Mouse (Mus musculus) lung, postnatal 0 days (tissue): Measurements from ENCODE around the gene Kcnq1. TPM values are rescaled to one million over a fixed set of nuclear protein-coding genes. Genes with fewer than 3 reads are reported as not detected.
A peak's percentile ranks its signal among the peaks of the same experiment; 100 is the strongest.

Experiments
- ATAC-seq: fragments of 200-750 bp; cut with Nextera tagmentation; 2 replicates; pipeline ENCODE4 v1.8.0; 2017; ENCODE audit warnings: moderate library complexity
- DNase-seq: peaks from one replicate; pipeline ENCODE4 v3.0.0-alpha.2; 2016; ENCODE audit warnings: low spot score
- H3K27ac ChIP-seq: fragments of 300-500 bp; sonication (generic); 2 replicates; pipeline ENCODE4 v1.5.1; 2014; ENCODE audit warnings: antibody characterized with exemption, mild to moderate bottlenecking, low read length, mixed read lengths
- H3K27me3 ChIP-seq: fragments of 300-500 bp; sonication (generic); replicated peaks from 2 replicates; pipeline ENCODE4 v1.6.1; 2014; ENCODE audit warnings: low read length, mixed read lengths; ENCODE audit not compliant: insufficient read depth
- H3K36me3 ChIP-seq: fragments of 300-500 bp; sonication (generic); 2 replicates; pipeline ENCODE4 v1.6.1; 2014; ENCODE audit warnings: low read length, mixed read lengths; ENCODE audit not compliant: insufficient read depth
- H3K4me1 ChIP-seq: fragments of 300-500 bp; sonication (generic); 2 replicates; pipeline ENCODE4 v1.6.1; 2014; ENCODE audit warnings: antibody characterized with exemption, low read depth, low read length, mixed read lengths; ENCODE audit not compliant: insufficient read depth
- H3K4me2 ChIP-seq: fragments of 300-500 bp; sonication (generic); replicated peaks from 2 replicates; pipeline ENCODE4 v1.6.1; 2014; ENCODE audit warnings: low read depth, mild to moderate bottlenecking, low read length, moderate library complexity, mixed read lengths
- H3K4me3 ChIP-seq: fragments of 300-500 bp; sonication (generic); 2 replicates; pipeline ENCODE4 v1.5.1; 2014; ENCODE audit warnings: low read depth, low read length
- H3K9ac ChIP-seq: fragments of 300-500 bp; sonication (generic); replicated peaks from 2 replicates; pipeline ENCODE4 v1.6.1; 2014; ENCODE audit warnings: low read depth, mild to moderate bottlenecking
- H3K9me3 ChIP-seq: fragments of 300-500 bp; sonication (generic); 2 replicates; pipeline ENCODE4 v1.6.1; 2016; ENCODE audit warnings: low read length, mixed read lengths
- CTCF ChIP-seq: IDR thresholded peaks from 2 replicates; pipeline ENCODE4 v1.5.1; 2016; ENCODE audit warnings: antibody characterized with exemption, mild to moderate bottlenecking
- EP300 ChIP-seq: IDR thresholded peaks from 2 replicates; pipeline ENCODE4 v1.6.1; 2016; ENCODE audit warnings: antibody characterized with exemption, mild to moderate bottlenecking, control low read depth
- WGBS: fragments of 180-500 bp; shearing (Covaris S2); extraction: QIAGEN DNeasy Blood & Tissue Kit; methylation state at CpG from one replicate; pipeline ENCODE4 v1.1.7; 2014; 5-methylcytosine and 5-hydroxymethylcytosine counted together
- polyA plus RNA-seq: library from polyadenylated mRNA; unstranded; fragments of >200 nt; fragmentation: Nextera tagmentation; extraction: Ambion mirVana; gene quantifications from 2 replicates; pipeline ENCODE4 v1.2.1, GENCODE M21; 2015

The Kcnq1 gene
- polyA plus RNA-seq, 1 experiment from 2014 or later: 11.8 TPM

DNA sequence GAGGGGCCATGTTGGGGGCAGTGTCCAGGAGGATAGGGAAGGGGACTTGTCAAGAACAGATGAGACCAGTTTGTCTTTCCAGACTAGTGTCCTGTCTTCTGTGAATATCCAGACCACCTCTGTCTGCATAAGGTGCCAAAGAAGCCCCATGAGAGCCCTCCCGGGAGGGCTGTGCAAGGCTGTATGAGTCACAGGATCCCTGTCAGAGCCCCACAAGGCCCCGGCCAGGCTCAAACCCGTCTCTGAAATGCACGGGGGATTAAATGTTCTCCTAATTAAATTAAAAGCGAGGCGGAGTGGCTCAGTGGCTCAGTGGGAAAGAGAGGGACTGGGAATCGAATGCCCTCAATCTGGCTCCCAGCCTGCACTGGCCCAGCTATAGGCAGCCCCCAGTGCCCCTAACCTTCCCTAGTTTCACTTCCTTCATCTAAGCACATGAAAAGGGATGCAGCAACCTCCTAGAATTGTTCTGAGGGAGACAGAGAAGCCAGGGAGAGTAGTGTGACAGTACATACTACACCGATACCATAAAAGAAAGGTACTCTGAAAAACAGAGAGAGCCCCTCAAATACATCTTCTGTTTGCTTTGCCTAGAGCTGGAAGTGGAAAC lies 159.8 kb downstream of the Kcnq1 start:
- no peaks in the 10 kb centered on the region for H3K27me3 ChIP-seq
- H3K4me3 ChIP-seq: no peak overlapping the region
- 76% methylated on average over 8 of the region's 8 CpGs for WGBS
- H3K27ac ChIP-seq: no peak overlapping the region
- no peak overlapping the region for H3K9ac ChIP-seq
- ATAC-seq: no peak
- H3K4me1 ChIP-seq: no peaks in the 10 kb centered on the region
- no peaks in the 10 kb centered on the region for H3K9me3 ChIP-seq
- no peak for DNase-seq
- no peaks in the 10 kb centered on the region for H3K36me3 ChIP-seq
- no peak for TF ChIP-seq CTCF
- no peak for TF ChIP-seq EP300
- no peak overlapping the region for H3K4me2 ChIP-seq

DNA sequence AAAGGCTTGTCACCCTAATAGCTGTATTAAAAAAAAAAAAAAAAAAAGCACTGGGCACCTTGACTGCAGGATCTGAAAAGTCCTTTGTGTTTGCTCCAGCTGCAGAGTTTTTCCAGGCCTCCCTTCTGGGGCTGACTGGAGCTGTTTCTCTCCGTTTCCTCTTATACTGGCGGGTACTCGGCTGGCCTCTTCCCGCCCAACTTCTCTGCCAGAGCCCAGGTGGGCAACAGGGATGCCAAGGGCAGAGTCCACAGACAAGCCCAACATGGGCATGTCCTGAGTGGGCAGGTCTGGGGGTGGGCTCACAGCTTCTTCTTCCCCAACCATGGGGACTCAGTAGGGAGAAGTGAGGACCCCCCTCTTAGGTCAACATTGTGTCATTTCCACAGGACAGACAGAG lies 167.6 kb downstream of the Kcnq1 start:
- Histone ChIP-seq H3K4me1 (no peaks in the 10 kb centered on the region), H3K4me3 (no peak overlapping the region), H3K36me3 (no peaks in the 10 kb centered on the region), H3K4me2 (no peak overlapping the region), H3K27ac (no peak overlapping the region), H3K27me3 (no peaks in the 10 kb centered on the region), H3K9ac (no peak overlapping the region), H3K9me3 (no peaks in the 10 kb centered on the region)
- no peak for DNase-seq
- WGBS: 67% methylated on average over 4 of the region's 4 CpGs
- TF ChIP-seq CTCF (no peak), EP300 (no peak)
- ATAC-seq: no peak

DNA sequence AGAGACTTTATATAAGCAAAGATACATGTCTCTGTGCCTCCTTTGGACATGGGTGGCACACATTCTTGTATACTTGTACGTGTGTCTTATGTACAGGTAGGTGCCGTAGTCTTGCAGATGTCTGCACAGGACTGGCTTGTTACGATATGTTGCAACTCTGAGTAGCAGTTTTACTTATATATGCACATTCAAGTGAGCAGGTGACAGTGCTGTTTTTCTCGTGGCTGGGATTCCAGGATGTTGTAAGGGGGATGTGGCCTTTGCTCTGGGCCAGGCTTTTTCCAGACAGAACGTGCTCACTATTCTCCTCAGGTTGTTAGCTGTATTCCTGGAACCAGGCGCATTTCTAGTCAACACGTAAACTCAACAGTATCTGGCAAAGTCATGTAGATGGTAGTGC lies 168.9 kb downstream of the Kcnq1 start:
- Histone ChIP-seq H3K4me1 (no peaks in the 10 kb centered on the region), H3K4me2 (no peak overlapping the region), H3K27me3 (no peaks in the 10 kb centered on the region), H3K9me3 (no peaks in the 10 kb centered on the region), H3K9ac (no peak overlapping the region), H3K4me3 (no peak overlapping the region), H3K36me3 (no peaks in the 10 kb centered on the region), H3K27ac (no peak overlapping the region)
- TF ChIP-seq EP300 (no peak), CTCF (no peak)
- ATAC-seq (no peak), DNase-seq (no peak)
- WGBS: 72% methylated on average over 7 of the region's 7 CpGs

DNA sequence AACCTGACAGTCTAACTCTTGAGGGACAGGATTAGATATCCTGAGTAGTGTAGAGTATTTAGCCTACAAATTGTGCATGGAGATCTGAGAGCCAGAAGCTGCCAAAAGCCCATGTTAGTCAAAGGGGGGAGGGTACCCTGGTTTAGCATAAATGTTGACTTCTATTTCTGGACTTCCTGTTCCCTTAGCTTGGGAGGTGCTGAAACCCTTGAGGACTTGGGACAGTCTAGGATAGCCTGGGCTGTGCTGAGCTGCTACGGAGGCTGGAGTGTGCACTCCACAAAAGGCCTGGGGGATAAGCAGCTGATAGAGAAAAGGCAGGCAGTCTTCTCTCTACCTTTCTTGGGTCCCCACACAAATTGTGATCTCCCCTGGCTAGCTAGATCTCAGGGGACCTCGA lies 177.5 kb downstream of the Kcnq1 start:
- no peak overlapping the region for H3K27ac ChIP-seq
- H3K4me3 ChIP-seq: no peak overlapping the region
- ATAC-seq (peak; percentile 62), DNase-seq (peak; percentile 37)
- H3K36me3 ChIP-seq: no peaks in the 10 kb centered on the region
- WGBS: 55% methylated on average over 2 of the region's 2 CpGs
- TF ChIP-seq EP300: no peak
- TF ChIP-seq CTCF: no peak
- H3K4me2 ChIP-seq: no peak overlapping the region
- peaks cover 36% of the 10 kb centered on the region for H3K4me1 ChIP-seq
- no peaks in the 10 kb centered on the region for H3K27me3 ChIP-seq
- no peaks in the 10 kb centered on the region for H3K9me3 ChIP-seq
- no peak overlapping the region for H3K9ac ChIP-seq

DNA sequence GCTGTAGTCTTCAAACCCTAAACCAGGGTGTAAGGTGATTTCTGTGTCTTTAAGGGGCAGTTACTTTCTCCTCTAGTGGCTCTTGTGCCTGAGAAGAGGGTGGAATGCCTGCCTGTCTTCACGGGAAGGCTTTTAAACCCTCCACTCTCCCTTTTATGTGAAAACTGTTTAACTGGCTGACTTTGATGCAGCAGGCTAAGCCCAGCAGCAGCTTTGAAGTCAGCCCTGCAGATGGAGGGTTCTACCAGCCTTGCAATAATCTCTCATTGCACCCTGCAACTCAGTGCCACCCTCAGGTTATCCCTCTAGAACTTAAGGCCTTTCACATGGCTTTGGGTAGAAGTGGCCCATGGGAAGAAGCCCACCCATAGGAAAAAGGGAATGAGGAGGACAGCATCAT lies 178.7 kb downstream of the Kcnq1 start:
- no peak overlapping the region for H3K9ac ChIP-seq
- H3K4me2 ChIP-seq: no peak overlapping the region
- no peaks in the 10 kb centered on the region for H3K36me3 ChIP-seq
- H3K27me3 ChIP-seq: no peaks in the 10 kb centered on the region
- H3K9me3 ChIP-seq: no peaks in the 10 kb centered on the region
- TF ChIP-seq CTCF (no peak), EP300 (no peak)
- DNase-seq (no peak), ATAC-seq (no peak)
- no peak overlapping the region for H3K4me3 ChIP-seq
- H3K4me1 ChIP-seq: peaks cover 48% of the 10 kb centered on the region
- 29% methylated on average over 1 of the region's 1 CpGs for WGBS
- H3K27ac ChIP-seq: no peak overlapping the region

DNA sequence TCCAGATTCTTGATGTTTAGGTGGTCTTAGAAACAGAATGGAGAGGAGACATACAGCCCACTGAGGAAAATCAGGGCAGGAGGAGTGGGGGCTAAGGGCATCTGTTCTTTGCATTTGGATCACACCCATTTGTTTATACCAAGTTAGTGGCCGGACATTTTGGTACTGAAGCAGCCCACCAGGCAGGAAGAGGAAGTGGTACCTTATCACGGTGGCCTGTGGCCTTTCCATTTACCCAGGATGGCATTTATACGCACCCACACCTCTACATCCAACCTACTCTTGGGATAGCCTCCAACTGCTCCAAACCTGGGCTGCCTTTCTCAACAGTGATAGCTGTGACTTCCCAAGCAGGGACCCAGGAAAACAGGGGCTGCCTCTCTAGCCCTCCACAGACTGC lies 179.3 kb downstream of the Kcnq1 start:
- WGBS: 43% methylated on average over 3 of the region's 3 CpGs
- no peak overlapping the region for H3K4me3 ChIP-seq
- H3K27me3 ChIP-seq: no peaks in the 10 kb centered on the region
- peaks cover 50% of the 10 kb centered on the region for H3K4me1 ChIP-seq
- H3K27ac ChIP-seq: no peak overlapping the region
- DNase-seq: no peak
- no peaks in the 10 kb centered on the region for H3K9me3 ChIP-seq
- no peak overlapping the region for H3K9ac ChIP-seq
- ATAC-seq: no peak
- no peak overlapping the region for H3K4me2 ChIP-seq
- TF ChIP-seq CTCF (no peak), EP300 (no peak)
- H3K36me3 ChIP-seq: no peaks in the 10 kb centered on the region
